Mouse (Mus musculus) MEL (cell line): ENCODE data around the gene Gorasp1.

Experiments used
- POLR2AphosphoS2 ChIP-seq: IDR thresholded peaks from 2 replicates; pipeline ENCODE4 v1.6.1; 2011; ENCODE audit warnings: low read length, improper control_type of control experiment
- TAL1 ChIP-seq: IDR thresholded peaks from 2 replicates; pipeline ENCODE4 v1.6.1; 2012; ENCODE audit warnings: mild to moderate bottlenecking, inconsistent platforms, low read length, moderate library complexity, mixed read lengths

DNA sequence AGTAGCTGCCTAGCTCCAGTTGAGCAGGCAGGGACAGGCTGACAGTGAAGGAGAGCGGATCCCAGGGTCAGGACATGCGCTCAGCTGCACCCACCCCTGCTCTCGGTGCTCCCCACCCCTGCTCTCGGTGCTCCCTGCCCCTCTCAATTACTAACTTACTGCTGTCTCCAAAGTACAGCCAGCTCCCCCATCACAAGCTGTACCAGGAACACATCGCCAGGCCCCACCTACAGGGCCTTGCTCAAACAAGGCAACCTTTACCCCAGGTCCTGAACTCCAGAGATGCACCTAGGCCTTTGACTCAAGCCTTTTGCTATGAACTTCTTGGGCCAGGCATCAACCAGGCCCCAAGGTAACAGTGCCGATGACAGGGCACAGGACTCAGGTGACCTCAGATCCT lies 3.7 kb downstream of the Gorasp1 start:
- no peak for TF ChIP-seq POLR2AphosphoS2
- no peak for TF ChIP-seq TAL1
